Mouse (Mus musculus) frontal cortex, adult (tissue): Measurements from ENCODE around the gene Pcnt.
A peak's percentile ranks its signal among the peaks of the same experiment; 100 is the strongest.

Experiments used
- ATAC-seq: cut with Nextera tagmentation; 2 replicates; pipeline ENCODE4 v1.9.2; 2017; ENCODE audit warnings: mild to moderate bottlenecking, moderate library complexity, mixed read lengths; ENCODE audit not compliant: low TSS enrichment

Gene Pcnt

DNA sequence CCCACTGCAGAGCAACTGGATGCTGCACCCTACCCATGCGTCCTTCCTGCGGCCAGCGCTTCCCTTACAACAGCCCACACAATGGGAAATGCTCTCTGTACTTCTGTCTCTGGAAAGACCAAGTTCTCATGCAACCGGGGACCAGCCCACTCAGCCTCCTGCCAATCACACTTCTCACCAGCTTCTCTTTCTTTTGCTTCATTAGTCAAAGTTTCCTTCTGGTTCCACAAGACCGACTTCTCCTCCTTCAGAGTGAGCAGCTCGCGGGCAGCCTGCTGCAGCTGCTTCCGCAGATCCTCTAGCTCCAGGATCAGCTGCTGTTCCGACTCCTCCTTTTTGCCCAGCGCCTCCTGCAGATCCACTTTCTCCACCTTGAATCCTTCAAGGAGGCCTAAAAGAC, 34.1 kb downstream of the Pcnt start:
- peak; percentile 76 for ATAC-seq

- ATAC-seq = no peak
These were observed 50.0 kb downstream of the Pcnt start for GRCm38 (mm10) chr10:76392596-76392995.

GRCm38 (mm10) chr10:76391786-76392185, 50.8 kb downstream of the Pcnt start:
- ATAC-seq = peak; percentile 67; the same call in 1 of the 2 replicates

GRCm38 (mm10) chr10:76391166-76391565, 51.4 kb downstream of the Pcnt start:
- ATAC-seq = no peak

- peak; percentile 42; the same call in 1 of the 2 replicates for ATAC-seq
These were observed 67.6 kb downstream of the Pcnt start for GRCm38 (mm10) chr10:76374981-76375380.

DNA sequence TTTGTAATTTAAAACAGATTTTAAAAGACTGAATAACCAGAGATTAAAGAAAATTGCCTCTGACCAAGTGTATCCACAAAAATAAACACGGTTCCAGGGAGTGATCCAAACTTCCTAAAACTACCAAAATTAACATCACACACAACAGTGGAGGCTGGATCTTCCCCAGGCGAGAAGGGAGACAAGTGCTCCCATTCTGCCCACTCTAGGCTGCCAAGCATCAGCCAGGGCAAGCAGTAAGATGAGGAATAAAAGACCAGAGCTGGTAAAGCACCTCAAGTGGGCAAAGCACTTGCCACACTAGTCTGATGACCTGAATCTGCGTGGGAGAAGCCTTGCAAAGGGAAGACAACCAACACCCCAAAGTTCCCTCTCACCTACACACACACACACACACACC, 70.8 kb downstream of the Pcnt start:
- peak; percentile 65 for ATAC-seq

GRCm38 (mm10) chr10:76368766-76369165, 73.8 kb downstream of the Pcnt start:
- ATAC-seq = peak; percentile 78

GRCm38 (mm10) chr10:76363233-76363632, 79.4 kb downstream of the Pcnt start:
- no peak for ATAC-seq

DNA sequence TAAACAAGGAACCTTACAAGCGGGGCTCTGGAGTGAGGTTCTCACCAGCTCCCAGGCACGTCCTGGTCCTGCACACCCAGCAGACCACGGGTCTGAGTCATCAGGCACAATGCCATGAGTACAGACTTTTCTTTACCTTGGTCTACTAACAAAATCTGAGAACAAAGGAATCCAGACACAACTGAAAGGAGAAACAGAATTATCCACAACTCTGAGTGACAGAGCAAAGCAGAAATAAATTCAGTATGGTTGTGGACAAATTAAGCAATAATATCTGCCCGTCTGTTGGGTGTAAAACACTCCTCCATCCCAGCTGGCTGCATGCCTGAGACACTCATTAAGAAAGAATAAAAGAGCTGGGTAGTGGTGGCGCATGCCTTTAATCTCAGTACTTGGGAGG, 84.1 kb downstream of the Pcnt start:
- peak; percentile 27; the same call in 1 of the 2 replicates for ATAC-seq

GRCm38 (mm10) chr10:76357286-76357875, 85.2 kb downstream of the Pcnt start:
- peak; percentile 85 for ATAC-seq

DNA sequence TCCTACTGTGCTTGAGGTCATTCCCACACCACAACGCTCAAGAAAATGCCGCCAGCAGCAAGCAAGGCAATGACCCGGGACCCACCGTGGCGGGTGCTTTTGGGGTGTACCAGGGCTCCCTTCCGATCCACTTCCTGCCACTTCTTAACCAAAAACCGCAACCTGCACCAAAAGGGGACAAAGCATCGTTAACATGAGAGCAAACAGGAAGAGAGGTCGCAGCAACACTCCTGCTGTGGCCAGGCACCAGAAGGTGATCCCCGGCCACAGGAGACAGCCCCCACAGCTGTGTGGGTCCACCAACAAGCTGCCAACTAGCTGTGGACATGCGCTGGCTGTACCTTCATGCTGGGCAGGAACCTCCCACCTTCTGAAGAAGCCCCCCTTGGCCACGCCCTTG, 87.6 kb downstream of the Pcnt start:
- no peak for ATAC-seq

- no peak for ATAC-seq
These were observed 88.6 kb downstream of the Pcnt start for GRCm38 (mm10) chr10:76353986-76354385.

DNA sequence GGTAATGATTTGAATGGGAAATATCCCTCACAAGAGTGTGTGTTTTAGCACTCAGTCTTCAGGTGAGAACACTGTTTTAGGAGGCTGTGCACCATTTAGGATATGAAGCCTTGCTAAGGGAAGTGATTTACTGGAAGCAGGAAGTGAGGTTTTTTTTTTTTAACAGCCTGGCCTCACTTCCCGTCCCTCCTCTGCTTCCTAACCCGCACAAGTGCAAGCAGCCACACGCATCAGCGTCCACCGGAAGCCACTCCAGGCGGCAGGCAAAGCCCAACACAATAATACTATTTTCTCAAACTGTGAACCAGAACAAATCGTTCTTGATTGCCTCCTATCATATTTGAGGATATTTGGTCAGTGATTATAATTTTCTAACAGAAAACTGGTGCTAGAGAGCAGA, 90.6 kb downstream of the Pcnt start:
- no peak for ATAC-seq

- ATAC-seq = no peak
These were observed 96.0 kb downstream of the Pcnt start for GRCm38 (mm10) chr10:76346589-76346988.

DNA sequence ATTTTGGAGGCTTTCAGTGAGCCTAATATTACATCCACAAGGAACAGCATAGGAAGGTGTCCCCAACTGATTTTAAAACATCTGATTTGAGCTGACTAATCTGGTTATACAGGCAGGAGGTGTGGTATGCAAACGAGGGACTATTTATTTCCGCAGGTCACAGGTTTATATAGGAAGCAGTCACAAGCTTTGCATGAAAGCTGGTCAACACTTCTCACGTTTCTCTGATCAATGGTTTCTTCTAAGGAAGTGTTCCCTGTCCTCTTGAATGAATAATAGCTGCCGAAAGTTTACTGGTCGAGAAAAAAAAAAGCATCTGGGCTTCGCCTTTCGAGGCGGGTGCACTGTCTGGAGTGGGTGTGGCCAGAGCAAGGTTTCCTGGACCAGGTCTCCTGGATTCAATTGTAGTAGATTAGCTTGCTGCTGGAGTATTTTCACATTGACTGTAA, 96.5 kb downstream of the Pcnt start:
- no peak for ATAC-seq

DNA sequence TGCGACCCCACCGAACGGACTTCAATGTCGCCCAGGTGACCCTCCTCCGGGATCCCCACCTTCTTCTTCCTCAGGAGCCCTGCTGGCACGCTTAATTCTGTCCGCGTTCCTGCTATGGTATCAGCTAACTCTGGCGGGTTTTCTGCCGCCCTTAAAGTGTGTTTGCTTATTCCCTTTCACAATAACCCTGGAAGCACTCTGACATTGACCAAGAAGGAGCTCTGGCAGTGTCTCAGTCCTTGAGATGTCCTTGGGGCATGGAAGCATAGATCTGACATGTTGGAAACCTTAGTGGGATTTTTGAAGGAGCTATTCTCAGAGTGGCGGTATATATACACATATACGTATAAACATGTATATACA, 97.1 kb downstream of the Pcnt start:
- ATAC-seq = no peak; the same call in 1 of the 2 replicates

DNA sequence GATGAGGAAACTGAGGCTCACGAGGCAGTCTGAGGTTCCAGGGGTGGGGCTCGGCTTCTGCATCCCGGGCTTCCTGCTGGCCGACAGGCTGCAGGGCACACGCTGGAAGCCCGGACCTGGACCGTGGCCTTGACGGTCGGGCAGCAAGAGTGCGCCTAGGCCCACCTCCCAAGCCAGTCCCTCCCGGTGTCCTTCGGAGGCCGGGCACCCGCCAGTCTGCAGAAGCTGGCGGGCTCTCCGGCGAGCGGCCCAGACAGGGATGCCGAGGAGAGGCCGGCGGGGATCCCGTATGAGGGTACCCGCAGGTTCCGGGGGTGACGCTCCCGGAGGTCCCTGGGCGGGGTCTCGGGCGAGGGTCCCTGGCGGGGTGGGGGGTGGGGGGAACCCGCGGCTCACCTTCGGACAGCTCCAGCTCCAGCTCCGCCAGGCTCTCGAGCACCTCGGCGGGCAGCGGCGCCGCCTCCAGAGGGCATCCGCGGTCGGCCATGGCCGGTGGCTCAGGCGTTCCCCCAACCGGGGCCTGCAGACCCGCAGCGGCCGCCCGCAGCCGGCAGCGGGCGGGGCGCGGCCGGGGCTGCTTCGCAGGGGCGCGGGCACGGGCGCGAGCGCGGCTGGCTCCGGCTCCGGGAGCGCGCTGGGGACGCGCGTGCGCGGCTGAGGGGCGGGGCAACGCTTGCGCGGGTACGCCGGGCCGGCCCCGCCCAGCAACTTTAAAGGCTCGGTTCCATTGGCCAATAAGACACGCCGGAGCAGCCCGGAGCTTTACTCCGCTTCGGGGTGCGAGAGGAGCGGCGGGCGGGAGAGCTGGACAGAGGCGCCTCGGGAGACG, 97.7 kb downstream of the Pcnt start, which contains the start of gene Dip2a:
TSS of gene Dip2a (minus strand) at position 581 of the 829 bp plus-strand sequence.
- ATAC-seq = peak; percentile 93

DNA sequence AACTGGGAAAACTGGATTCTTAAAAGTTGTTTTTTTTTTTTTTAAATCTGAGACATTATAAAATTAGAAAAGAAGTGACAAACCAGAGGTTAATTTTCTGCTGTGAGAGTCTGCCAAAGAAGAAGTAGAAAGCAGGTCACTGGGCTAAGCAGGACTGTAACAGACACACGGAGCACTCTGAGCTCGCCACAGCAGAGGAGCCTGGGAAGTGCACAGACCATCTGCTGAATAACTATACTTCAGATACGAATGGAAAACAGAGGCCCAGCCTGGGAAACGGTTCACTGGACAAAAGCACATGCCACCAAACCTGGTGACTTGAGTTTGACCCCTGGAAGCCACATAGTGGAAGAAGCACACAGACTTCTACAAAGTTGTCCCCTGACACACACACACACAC, 108.2 kb downstream of the Pcnt start:
- ATAC-seq = 0 out of 2 replicates have a peak, but pooled peaks have one; percentile 45

GRCm38 (mm10) chr10:76332040-76332439, 110.5 kb downstream of the Pcnt start:
- peak; percentile 50 for ATAC-seq

GRCm38 (mm10) chr10:76329093-76329492, 113.5 kb downstream of the Pcnt start:
- ATAC-seq = no peak

GRCm38 (mm10) chr10:76328574-76328973, 114.0 kb downstream of the Pcnt start:
- ATAC-seq = no peak

- peak; percentile 29; the same call in 1 of the 2 replicates for ATAC-seq
These were observed 116.1 kb downstream of the Pcnt start for GRCm38 (mm10) chr10:76326304-76327006.
